In the genomic region with DNA sequence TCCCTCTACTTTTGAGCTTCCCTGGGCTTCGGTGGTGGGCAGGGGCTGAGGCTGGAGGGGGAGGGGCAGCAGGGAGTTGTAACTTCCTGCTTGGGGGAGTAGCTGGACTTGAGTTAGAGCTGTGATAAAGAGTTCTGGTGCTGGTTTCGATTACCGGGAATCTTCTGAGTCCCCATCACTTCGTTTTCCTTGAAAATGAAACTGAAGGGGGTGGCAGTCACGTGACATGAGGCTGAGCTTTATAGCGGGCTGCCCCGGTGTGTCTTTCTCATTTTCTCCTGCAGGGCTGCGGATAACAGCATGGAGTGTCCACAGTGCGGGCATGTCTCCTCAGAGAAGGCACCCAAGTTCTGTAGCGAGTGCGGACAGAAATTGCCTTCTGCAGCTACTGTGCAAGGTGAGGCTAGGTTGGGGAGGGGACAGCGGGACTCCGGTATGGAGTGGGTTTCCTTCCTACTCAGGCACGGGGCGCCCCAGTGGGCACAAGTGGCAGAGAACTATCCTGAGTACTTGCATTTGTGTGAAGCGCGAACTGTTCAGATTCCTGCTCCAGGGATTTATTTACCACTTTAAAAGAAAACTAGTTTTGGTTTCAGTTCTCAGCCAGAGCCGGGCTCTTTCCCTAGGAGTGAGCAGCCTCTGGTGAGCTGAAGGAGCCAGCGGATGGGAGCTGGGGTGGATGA, we compare ENCODE assay signal across 8 mouse cellular contexts. TPM values are rescaled to one million over a fixed set of nuclear protein-coding genes. Genes with fewer than 3 reads are reported as not detected.
DNase-seq lines count a peak whose midpoint lies in the region; ATAC-seq lines count a peak whose summit lies in the region.

Gene Rnf213, plus strand, starts transcription at position 301 of the 683 bp plus-strand sequence.

- DNase-seq in cerebellum, adult 9-10 months = peak; percentile 12
- DNase-seq in cerebellum, adult 11 months = no peak
- DNase-seq in embryo, embryonic 9.5 days (ENCODE audit: extremely low spot score) = peak; percentile 59
- peak; percentile 62 for DNase-seq in spleen, adult 12 weeks (ENCODE audit: low spot score)

- H3K36me3 ChIP-seq in intestine, embryonic 15.5 days = no peaks in the 10 kb centered on the region
- H3K36me3 ChIP-seq in limb, embryonic 13.5 days = no peaks in the 10 kb centered on the region
- H3K36me3 ChIP-seq in midbrain, embryonic 13.5 days = no peaks in the 10 kb centered on the region

- under 1% methylated on average over 19 of the region's 19 CpGs for WGBS in intestine, embryonic 15.5 days
- under 1% methylated on average over 19 of the region's 19 CpGs for WGBS in limb, embryonic 13.5 days
- WGBS in midbrain, embryonic 13.5 days = 1% methylated on average over 19 of the region's 19 CpGs

- peak within 1 kb of the TSS; percentile 91 for H3K27ac ChIP-seq in intestine, embryonic 15.5 days
- peak within 1 kb of the TSS; percentile 44; the same call in 1 of the 2 replicates for H3K27ac ChIP-seq in limb, embryonic 13.5 days
- H3K27ac ChIP-seq in midbrain, embryonic 13.5 days = no peak within 1 kb of the TSS

- peak; percentile 11; the same call in 1 of the 2 replicates for ATAC-seq in granulocyte monocyte progenitor cell, adult 5-6 weeks (replicated peaks; ENCODE audit: poor library complexity, severe bottlenecking)
- peak; percentile 57 for ATAC-seq in intestine, embryonic 15.5 days
- peak; percentile 48 for ATAC-seq in limb, embryonic 13.5 days (ENCODE audit: low FRiP score, low read depth)
- ATAC-seq in midbrain, embryonic 13.5 days = peak; percentile 41; the same call in 1 of the 2 replicates

- no peaks in the 10 kb centered on the region for H3K9me3 ChIP-seq in intestine, embryonic 15.5 days
- no peaks in the 10 kb centered on the region for H3K9me3 ChIP-seq in limb, embryonic 13.5 days
- no peaks in the 10 kb centered on the region; the same call in 1 of the 2 replicates for H3K9me3 ChIP-seq in midbrain, embryonic 13.5 days

- H3K4me1 ChIP-seq in intestine, embryonic 15.5 days (replicated peaks) = peaks cover 29% of the 10 kb centered on the region
- peaks cover 35% of the 10 kb centered on the region for H3K4me1 ChIP-seq in limb, embryonic 13.5 days
- peaks cover 27% of the 10 kb centered on the region for H3K4me1 ChIP-seq in midbrain, embryonic 13.5 days (replicated peaks)

- peak within 1 kb of the TSS; percentile 65 for H3K4me3 ChIP-seq in intestine, embryonic 15.5 days (replicated peaks)
- H3K4me3 ChIP-seq in limb, embryonic 13.5 days = peak within 1 kb of the TSS; percentile 55
- H3K4me3 ChIP-seq in midbrain, embryonic 13.5 days (replicated peaks) = peak within 1 kb of the TSS; percentile 39

- H3K27me3 ChIP-seq in intestine, embryonic 15.5 days (replicated peaks) = 0 out of 2 replicates have a peak, but pooled peaks cover 4% of the 10 kb centered on the region
- H3K27me3 ChIP-seq in limb, embryonic 13.5 days = peaks cover 79% of the 10 kb centered on the region
- H3K27me3 ChIP-seq in midbrain, embryonic 13.5 days = peaks cover 90% of the 10 kb centered on the region

- peak within 1 kb of the TSS; percentile 56 for H3K9ac ChIP-seq in intestine, embryonic 15.5 days
- peak within 1 kb of the TSS; percentile 64 for H3K9ac ChIP-seq in limb, embryonic 13.5 days
- peak within 1 kb of the TSS; percentile 50; the same call in 1 of the 2 replicates for H3K9ac ChIP-seq in midbrain, embryonic 13.5 days (replicated peaks)

- peak within 1 kb of the TSS; percentile 98 for H3K4me2 ChIP-seq in intestine, embryonic 15.5 days (replicated peaks)
- peak within 1 kb of the TSS; percentile 85 for H3K4me2 ChIP-seq in limb, embryonic 13.5 days (replicated peaks)
- peak within 1 kb of the TSS; percentile 60 for H3K4me2 ChIP-seq in midbrain, embryonic 13.5 days (replicated peaks)

RNA-seq across cellular contexts. Expression of gene Rnf213, which starts in this region (rescaled TPM):
- 57.7 and 58.1 TPM in 2 replicates for total RNA-seq in granulocyte monocyte progenitor cell, adult 5-6 weeks (2014; fragmentation: Nextera tagmentation)
- total RNA-seq in granulocyte monocyte progenitor cell, adult 5-6 weeks (2017) = 40.5 and 45.5 TPM in 2 replicates
- 8.3 and 9.2 TPM in 2 replicates for polyA plus RNA-seq in intestine, embryonic 15.5 days (2015; fragmentation: Nextera tagmentation; extraction: Ambion mirVana)
- 3.2 and 3.5 TPM in 2 replicates for polyA plus RNA-seq in limb, embryonic 13.5 days (2015; fragmentation: Nextera tagmentation; extraction: Ambion mirVana)
- 0.66 and 0.84 TPM in 2 replicates for polyA plus RNA-seq in midbrain, embryonic 13.5 days (2015; fragmentation: Nextera tagmentation; extraction: Ambion mirVana)

Comparison
In these comparisons a context has a peak if more than half of its experiments do, and no peak if none do; other contexts are left out.
1. Peak in ATAC-seq, H3K4me3 ChIP-seq, H3K9ac ChIP-seq and H3K4me2 ChIP-seq in midbrain, embryonic 13.5 days; RNA of the gene not detected or under 1 TPM.